Mouse (Mus musculus) megakaryocyte, embryonic 14.5 days (primary cell): Measurements from ENCODE around the gene Sufu.

ENCODE experiments used
- FLI1 ChIP-seq: IDR thresholded peaks from 2 replicates; pipeline ENCODE4 v1.6.1; 2012; ENCODE audit warnings: low read length, inconsistent platforms, mixed read lengths
- GATA1 ChIP-seq: IDR thresholded peaks from 3 replicates; pipeline ENCODE4 v1.6.1; 2012; ENCODE audit warnings: mixed read lengths, low read length, inconsistent platforms, borderline replicate concordance

DNA sequence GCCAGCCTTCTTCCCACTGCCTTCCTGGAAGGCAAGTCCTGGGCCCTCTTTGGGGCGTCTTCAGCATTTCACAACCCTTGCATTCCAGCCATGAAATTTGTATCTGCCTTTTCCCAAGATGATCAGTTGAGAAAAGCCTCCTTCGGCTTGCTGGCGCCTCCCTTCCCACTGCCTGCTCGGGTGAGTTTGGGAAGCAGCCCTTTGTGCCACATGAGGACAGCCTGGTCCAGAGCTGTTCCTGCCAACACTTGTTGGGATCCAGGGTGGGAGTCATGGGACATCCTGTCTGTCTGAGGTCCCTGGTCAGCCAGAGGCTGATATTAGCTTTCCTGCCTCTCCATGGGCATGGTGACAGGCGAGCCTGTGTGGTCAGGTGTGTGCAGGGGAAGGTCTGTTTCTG, 61.1 kb downstream of the Sufu start:
- TF ChIP-seq GATA1 = no peak
- no peak for TF ChIP-seq FLI1
